Mouse (Mus musculus) liver, embryonic 13.5 days (tissue): ENCODE data around the gene Abhd16a. TPM values are rescaled to one million over a fixed set of nuclear protein-coding genes. Genes with fewer than 3 reads are reported as not detected.

Source experiments
- ATAC-seq: fragments of 200-750 bp; cut with Nextera tagmentation; 2 replicates; pipeline ENCODE4 v1.8.0; 2017; ENCODE audit warnings: low read depth, mild to moderate bottlenecking, moderate number of reproducible peaks, moderate library complexity
- DNase-seq: peaks from one replicate; pipeline ENCODE4 v3.0.0; 2022
- H3K27ac ChIP-seq: fragments of 300-500 bp; sonication (generic); 2 replicates; pipeline ENCODE4 v1.5.1; 2015; ENCODE audit warnings: moderate library complexity, mild to moderate bottlenecking, inconsistent platforms
- H3K27me3 ChIP-seq: fragments of 300-500 bp; sonication (generic); 2 replicates; pipeline ENCODE4 v1.6.1; 2015; ENCODE audit warnings: mild to moderate bottlenecking, inconsistent platforms
- H3K36me3 ChIP-seq: fragments of 300-500 bp; sonication (generic); 2 replicates; pipeline ENCODE4 v1.6.1; 2015; ENCODE audit warnings: mild to moderate bottlenecking, inconsistent platforms
- H3K4me1 ChIP-seq: fragments of 300-500 bp; sonication (generic); replicated peaks from 2 replicates; pipeline ENCODE4 v1.6.1; 2015; ENCODE audit warnings: inconsistent platforms
- H3K4me2 ChIP-seq: fragments of 300-500 bp; sonication (generic); 2 replicates; pipeline ENCODE4 v1.6.1; 2015; ENCODE audit warnings: inconsistent platforms, mild to moderate bottlenecking, moderate library complexity
- H3K4me3 ChIP-seq: fragments of 300-500 bp; sonication (generic); replicated peaks from 2 replicates; pipeline ENCODE4 v1.5.1; 2015; ENCODE audit warnings: mild to moderate bottlenecking, inconsistent platforms
- H3K9ac ChIP-seq: fragments of 300-500 bp; sonication (generic); 2 replicates; pipeline ENCODE4 v1.6.1; 2015; ENCODE audit warnings: mild to moderate bottlenecking, inconsistent platforms
- H3K9me3 ChIP-seq: fragments of 300-500 bp; sonication (generic); replicated peaks from 2 replicates; pipeline ENCODE4 v1.6.1; 2016; ENCODE audit warnings: inconsistent platforms
- WGBS: fragments of 180-500 bp; shearing (Covaris S2); methylation state at CpG from one replicate; pipeline ENCODE4 v1.1.7; 2015; ENCODE audit not compliant: insufficient replicate concordance; 5-methylcytosine and 5-hydroxymethylcytosine counted together
- polyA plus RNA-seq: library from polyadenylated mRNA; unstranded; fragments of >200 nt; fragmentation: Nextera tagmentation; extraction: Ambion mirVana; gene quantifications from 2 replicates; pipeline ENCODE4 v1.2.1, GENCODE M21; 2015

Abhd16a gene
- 51.0 and 54.9 TPM in 2 replicates for polyA plus RNA-seq

DNA sequence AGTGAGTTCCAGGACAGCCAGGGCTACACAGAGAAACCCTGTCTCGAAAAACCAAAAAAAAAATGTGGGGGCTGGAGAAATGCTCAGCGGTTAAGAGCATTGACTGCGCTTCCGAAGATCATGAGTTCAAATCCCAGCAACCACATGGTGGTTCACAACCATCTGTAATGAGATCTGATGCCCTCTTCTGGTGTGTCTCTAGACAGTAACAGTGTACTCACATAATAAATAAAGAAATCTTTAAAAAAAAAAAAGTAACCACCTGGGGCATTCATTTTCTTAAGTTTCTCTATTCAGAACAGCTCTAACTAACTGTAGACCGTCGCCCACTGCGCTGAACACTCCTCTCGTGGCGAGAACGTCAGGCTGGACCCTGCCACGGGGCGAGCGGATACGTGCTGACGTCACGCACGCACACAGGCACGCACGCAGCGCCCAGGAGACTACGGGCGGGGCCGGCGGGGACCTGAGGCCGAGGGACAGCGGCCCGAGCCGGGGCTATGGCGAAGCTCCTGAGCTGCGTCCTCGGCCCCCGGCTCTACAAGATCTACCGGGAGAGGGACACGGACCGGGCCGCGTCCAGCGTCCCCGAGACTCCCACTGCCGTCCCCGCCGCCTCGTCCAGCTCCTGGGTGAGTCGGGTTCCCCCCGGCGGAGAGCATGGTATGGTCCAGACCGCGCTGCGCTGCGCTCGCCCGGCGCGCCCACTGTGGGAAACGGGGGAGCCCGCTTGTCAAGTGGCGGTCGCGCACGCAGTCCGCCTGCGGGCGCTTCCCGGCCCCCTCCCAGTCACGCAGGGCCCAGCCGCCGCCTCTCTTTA lies at the start of gene Abhd16a:
TSS of gene Abhd16a (plus strand) at position 439 of the 820 bp plus-strand sequence.
- peak; percentile 96 for ATAC-seq

DNA sequence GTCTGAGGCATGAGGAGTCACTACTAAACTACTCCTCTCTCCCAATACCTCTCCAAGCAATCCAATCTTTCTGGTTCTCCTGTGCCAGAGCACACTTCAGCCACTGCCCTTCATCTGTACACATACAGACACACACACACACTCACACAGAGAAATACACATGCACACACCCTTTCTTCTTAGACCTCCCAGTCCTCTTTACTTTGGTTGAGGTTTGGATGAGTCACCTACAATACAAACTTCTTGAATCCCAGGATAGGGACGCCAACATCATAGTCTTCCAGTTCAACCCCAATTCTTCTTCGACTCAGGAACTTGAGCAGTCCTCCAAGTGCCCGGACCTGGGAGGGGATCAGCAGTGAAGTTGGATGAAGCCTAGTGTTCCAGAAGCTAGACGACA lies 45.3 kb upstream of the Abhd16a start:
- no peaks in the 10 kb centered on the region for H3K27me3 ChIP-seq
- H3K9ac ChIP-seq: peak overlapping the region; percentile 0; the same call in 1 of the 2 replicates
- WGBS: 68% methylated on average over 4 of the region's 4 CpGs
- no peaks in the 10 kb centered on the region for H3K36me3 ChIP-seq
- H3K4me2 ChIP-seq: no peak overlapping the region
- ATAC-seq (no peak), DNase-seq (no peak)
- no peaks in the 10 kb centered on the region for H3K9me3 ChIP-seq
- no peak overlapping the region for H3K4me3 ChIP-seq
- H3K4me1 ChIP-seq: peaks cover 80% of the 10 kb centered on the region
- H3K27ac ChIP-seq: peak overlapping the region; percentile 97

More for the DNA sequence above, at the start of gene Abhd16a:
- Histone ChIP-seq H3K4me3 (peak within 1 kb of the TSS; percentile 74), H3K4me2 (peak within 1 kb of the TSS; percentile 79), H3K9me3 (no peaks in the 10 kb centered on the region), H3K27ac (peak within 1 kb of the TSS; percentile 91), H3K36me3 (peaks cover 34% of the 10 kb centered on the region), H3K9ac (peak within 1 kb of the TSS; percentile 87), H3K4me1 (peaks cover 49% of the 10 kb centered on the region), H3K27me3 (0 out of 2 replicates have a peak, but pooled peaks cover 4% of the 10 kb centered on the region)
- WGBS: 2% methylated on average over 66 of the region's 67 CpGs
- DNase-seq: peak; percentile 92

DNA sequence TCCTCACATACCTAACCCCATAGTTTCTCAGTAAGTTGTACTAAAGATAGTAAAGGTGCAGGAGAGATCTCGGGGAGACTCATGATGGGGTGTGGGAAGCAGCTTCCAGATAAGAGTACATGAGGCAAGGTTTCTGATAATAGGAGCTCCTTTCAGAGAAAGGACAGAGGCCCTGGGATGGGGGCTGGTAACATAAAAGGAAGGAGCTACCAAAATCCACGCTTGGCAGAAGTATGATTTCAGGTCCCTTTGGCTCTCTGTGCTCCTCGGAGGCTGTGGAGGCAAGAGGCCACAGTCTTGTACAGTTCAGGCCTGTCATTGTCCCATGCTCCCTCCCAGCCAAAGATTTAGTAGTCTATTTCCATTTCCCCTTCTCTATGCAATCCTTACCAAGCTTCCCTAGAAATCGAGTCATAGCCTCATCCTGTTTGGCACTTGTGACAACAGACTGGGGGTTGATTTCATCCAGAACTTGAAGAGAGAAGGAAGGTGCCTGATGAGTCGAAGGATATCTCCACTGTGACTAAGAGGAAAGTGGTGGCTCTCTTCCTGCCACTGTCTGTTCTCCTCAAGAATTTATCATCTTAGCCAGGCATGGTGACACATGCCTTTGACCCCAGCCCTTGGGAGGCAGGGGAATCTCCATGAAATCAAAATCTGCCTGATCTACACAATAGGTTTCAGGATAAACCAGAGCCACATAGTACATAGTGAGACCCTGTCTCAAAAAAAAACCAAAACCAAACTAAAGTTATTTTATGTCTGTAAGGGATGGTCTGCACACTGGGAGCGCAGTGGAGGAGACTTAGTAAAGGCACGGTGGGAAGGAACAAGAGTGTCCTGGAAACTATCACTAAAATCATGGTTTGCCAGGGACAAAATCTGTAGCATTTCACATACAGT lies 43.9 kb upstream of the Abhd16a start:
- H3K4me2 ChIP-seq: peak overlapping the region; percentile 100
- 19% methylated on average over 7 of the region's 7 CpGs for WGBS
- H3K9me3 ChIP-seq: no peaks in the 10 kb centered on the region
- peak; percentile 63 for DNase-seq
- no peaks in the 10 kb centered on the region for H3K27me3 ChIP-seq
- H3K36me3 ChIP-seq: no peaks in the 10 kb centered on the region
- H3K9ac ChIP-seq: peak overlapping the region; percentile 95
- H3K27ac ChIP-seq: peak overlapping the region; percentile 97
- H3K4me1 ChIP-seq: peaks cover 83% of the 10 kb centered on the region
- ATAC-seq: peak; percentile 55
- peak overlapping the region; percentile 75 for H3K4me3 ChIP-seq

DNA sequence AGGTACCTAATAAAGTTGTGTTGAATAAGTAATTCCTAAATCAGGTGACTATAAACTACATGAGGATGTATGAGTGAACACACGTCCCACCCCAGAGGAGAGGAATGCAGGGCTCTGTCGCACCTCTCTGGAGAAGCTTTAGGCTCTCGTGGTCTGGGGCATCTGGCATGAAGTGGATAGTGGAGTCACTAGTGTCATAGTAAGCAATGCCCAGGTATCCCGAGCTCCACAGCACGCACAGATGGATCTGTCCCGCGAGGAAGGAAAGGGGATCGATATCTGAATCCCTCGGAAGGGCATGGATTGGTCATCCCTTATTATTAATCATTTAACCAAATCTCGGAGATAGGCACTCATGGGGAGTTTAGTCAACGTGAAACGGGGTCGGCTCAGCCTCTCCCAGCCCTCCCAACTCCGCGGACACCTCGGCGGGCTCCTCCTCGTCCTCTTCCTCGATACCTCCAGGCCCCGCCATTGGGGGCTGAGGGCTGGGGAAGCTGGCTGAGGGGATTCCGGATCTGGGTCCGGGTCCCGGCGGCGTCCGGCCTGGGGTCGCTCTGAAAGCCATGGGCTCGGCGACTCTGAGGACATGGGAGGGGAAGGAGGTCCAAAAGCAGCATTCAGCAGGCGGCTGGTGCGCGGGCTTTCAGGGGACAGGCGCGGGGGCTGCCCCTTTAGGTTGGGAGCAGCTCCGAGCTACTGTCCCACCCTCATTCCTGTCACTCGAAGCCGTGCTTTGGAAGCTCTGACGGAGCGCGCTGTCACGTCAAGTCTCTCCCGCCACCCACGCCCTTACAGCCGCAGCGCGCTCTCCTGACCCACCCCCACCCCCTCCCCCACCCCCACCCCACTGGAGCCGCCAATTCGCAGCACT lies 43.0 kb upstream of the Abhd16a start:
- no peaks in the 10 kb centered on the region for H3K36me3 ChIP-seq
- ATAC-seq (no peak), DNase-seq (no peak)
- H3K4me3 ChIP-seq: peak overlapping the region; percentile 75
- H3K9me3 ChIP-seq: no peaks in the 10 kb centered on the region
- H3K27me3 ChIP-seq: no peaks in the 10 kb centered on the region
- H3K4me2 ChIP-seq: peak overlapping the region; percentile 100
- 3% methylated on average over 48 of the region's 48 CpGs for WGBS
- H3K4me1 ChIP-seq: peaks cover 82% of the 10 kb centered on the region
- H3K9ac ChIP-seq: peak overlapping the region; percentile 95
- peak overlapping the region; percentile 97 for H3K27ac ChIP-seq

DNA sequence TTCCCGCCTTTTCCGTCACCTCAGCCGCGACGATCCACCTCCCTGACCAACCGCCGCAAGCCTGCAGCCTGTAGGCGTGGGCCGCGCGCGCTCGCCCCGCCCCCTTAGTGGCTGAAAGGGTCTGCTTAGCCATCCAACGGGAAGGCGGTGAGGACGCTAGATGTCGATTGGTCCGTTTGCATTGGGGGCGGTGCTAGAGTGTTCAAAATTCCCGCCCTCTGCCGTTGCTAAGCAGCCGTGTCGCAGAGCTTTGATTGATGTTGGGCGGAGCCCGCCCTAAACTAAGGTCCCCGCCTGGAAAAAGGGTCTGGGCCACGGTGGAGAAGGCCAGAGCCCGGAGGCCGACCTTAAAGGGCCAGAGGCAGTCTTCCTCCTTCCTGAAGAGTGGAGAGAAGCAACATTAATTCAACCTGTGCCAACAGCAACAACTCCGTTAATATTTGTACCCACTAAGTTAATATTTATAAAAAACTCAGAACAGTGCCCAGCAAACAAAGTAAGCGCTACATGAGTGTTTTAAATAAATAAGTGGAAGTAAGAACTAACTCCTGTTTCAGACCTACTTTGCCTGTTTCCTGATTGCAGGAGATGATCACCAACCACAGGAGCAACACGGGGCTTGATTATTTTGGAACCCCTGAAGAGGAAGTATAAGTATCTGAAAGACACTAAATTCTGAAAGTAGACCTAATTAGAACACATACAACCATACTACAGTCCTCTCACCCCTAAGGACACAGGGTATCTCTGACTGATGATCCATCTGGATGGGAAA lies 42.2 kb upstream of the Abhd16a start, which contains the start of gene Msh5:
TSS of gene Msh5 (minus strand) at position 65 of the 775 bp plus-strand sequence.
- Histone ChIP-seq H3K36me3 (no peaks in the 10 kb centered on the region), H3K9me3 (no peaks in the 10 kb centered on the region), H3K27me3 (no peaks in the 10 kb centered on the region), H3K27ac (peak within 1 kb of the TSS; percentile 97), H3K4me3 (peak within 1 kb of the TSS; percentile 75), H3K4me1 (peaks cover 82% of the 10 kb centered on the region), H3K9ac (peak within 1 kb of the TSS; percentile 95), H3K4me2 (peak within 1 kb of the TSS; percentile 100)
- WGBS: 1% methylated on average over 33 of the region's 33 CpGs
- peak; percentile 85 for ATAC-seq
- peak; percentile 97 for DNase-seq

DNA sequence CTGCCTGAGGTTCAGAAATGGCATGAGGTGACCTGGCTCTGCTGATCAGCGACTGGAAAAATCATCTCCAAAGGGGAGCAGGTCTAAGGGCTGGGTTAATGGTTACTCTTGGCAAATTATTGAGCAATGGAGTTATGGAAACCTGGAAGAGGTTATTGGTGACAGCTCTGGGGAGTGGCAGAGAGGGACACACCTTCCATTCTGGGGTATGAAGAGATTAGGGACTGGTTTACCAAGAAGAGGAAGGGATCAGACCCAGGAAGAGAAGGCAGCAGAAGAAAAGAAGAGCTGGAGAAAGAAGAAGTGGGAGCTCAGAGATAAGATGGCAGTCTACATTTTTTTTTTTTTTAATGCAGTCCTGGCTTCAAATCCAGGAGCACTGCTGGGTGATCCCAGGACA lies 41.4 kb upstream of the Abhd16a start:
- peak overlapping the region; percentile 92 for H3K9ac ChIP-seq
- peak overlapping the region; percentile 75 for H3K4me3 ChIP-seq
- H3K4me2 ChIP-seq: peak overlapping the region; percentile 100
- WGBS: 12% methylated on average over 1 of the region's 1 CpGs
- H3K36me3 ChIP-seq: peaks cover 7% of the 10 kb centered on the region
- peaks cover 88% of the 10 kb centered on the region for H3K4me1 ChIP-seq
- ATAC-seq (no peak), DNase-seq (no peak)
- peak overlapping the region; percentile 97 for H3K27ac ChIP-seq
- no peaks in the 10 kb centered on the region for H3K9me3 ChIP-seq
- H3K27me3 ChIP-seq: no peaks in the 10 kb centered on the region

DNA sequence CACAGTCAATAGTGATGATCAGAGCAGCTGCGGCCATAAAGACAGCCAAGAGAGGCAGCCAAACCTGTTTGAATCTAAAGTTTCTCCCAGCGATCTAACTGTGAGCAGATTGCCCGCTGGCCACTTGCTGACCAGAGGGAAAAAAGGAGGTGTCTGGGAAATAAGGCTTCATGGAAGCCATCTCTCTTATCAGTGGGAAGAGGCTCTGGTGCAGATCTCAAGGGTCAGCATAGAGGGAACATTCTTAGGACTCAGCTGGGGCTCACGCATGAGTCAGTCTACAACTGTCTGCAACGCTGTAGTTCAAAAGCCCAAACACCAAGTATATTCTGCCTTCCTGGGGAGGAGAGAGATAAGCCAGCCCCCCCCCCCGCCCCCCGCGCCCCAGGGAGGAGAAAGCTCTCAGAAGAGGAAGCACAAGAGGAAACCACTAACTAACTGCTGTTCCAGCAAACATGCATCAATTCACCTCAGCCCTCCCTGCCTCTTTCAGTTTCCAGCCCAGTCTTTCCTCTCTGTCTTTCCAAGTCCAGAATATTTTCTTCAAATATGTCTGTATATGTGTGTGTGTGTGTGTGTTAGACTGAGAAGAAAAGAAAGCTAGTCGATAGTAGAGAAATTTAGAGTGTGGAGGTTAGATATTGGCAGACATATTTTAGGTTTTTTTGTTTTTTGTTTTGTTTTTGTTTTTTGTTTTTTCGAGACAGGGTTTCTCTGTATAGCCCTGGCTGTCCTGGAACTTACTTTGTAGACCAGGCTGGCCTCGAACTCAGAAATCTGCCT lies 40.7 kb upstream of the Abhd16a start:
- peak overlapping the region; percentile 75 for H3K4me3 ChIP-seq
- WGBS: 2% methylated on average over 11 of the region's 11 CpGs
- peak overlapping the region; percentile 92 for H3K9ac ChIP-seq
- peaks cover 13% of the 10 kb centered on the region for H3K36me3 ChIP-seq
- no peaks in the 10 kb centered on the region for H3K27me3 ChIP-seq
- peak overlapping the region; percentile 97 for H3K27ac ChIP-seq
- no peaks in the 10 kb centered on the region for H3K9me3 ChIP-seq
- no peak for ATAC-seq
- peaks cover 86% of the 10 kb centered on the region for H3K4me1 ChIP-seq
- no peak for DNase-seq
- H3K4me2 ChIP-seq: peak overlapping the region; percentile 100

DNA sequence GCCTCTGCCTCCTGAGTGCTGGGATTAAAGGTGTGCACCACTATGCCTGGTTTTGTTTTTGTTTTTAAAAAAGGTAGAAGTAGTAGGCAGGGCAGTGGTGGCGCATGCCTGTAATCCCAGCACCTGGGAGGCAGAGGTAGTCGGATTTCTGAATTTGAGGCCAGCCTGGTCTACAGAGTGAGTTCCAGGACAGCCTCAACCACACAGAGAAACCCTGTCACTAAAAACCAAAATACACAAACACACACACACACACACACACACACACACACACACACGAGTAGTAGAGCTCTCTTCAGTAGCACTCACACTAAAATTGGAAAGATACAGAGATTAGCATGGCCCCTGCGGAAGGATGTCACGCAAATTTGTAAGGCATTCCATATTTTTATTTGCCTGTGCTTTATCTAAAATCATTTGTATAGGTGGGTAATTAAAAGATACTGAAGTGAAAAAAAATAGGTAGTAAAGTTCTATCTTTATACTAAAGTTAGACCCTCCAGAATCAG lies 40.1 kb upstream of the Abhd16a start:
- Histone ChIP-seq H3K4me3 (0 out of 2 replicates have a peak overlapping the region, but pooled peaks have one; percentile 78), H3K36me3 (peaks cover 20% of the 10 kb centered on the region), H3K9ac (peak overlapping the region; percentile 92), H3K4me2 (peak overlapping the region; percentile 100), H3K9me3 (no peaks in the 10 kb centered on the region), H3K4me1 (peaks cover 82% of the 10 kb centered on the region), H3K27ac (peak overlapping the region; percentile 97), H3K27me3 (no peaks in the 10 kb centered on the region)
- DNase-seq: no peak
- 32% methylated on average over 5 of the region's 5 CpGs for WGBS
- ATAC-seq: no peak

DNA sequence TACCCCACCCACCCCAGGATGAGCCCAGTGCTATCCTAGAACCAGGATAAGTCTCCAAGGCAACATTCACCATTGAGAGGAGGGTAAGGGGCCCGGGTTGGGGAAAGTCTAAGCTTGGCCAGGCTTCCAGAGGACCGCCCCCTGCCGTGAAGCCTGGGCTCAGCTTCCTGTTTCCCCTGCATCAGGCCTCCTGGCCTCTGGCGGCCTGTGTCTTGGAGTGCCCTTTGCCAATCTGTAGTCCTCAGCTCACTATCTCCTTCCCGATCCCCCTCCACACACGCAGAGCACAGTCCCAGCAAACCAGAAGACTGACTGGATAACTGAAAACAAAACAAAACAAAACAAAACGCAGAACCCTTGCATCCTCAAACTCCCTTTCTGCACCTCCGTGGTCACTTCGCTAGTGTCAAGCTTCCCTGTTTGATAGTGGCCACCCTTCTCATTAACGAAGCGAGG lies 39.5 kb upstream of the Abhd16a start, which contains the start of gene Clic1:
TSS of gene Clic1 (plus strand) at position 406 of the 456 bp plus-strand sequence.
- Histone ChIP-seq H3K4me3 (peak within 1 kb of the TSS; percentile 78), H3K4me1 (peaks cover 78% of the 10 kb centered on the region)

More for the DNA sequence above, 39.5 kb upstream of the Abhd16a start, which contains the start of gene Clic1:
- ATAC-seq (peak; percentile 9), DNase-seq (peak; percentile 60)
- Histone ChIP-seq H3K9me3 (no peaks in the 10 kb centered on the region), H3K4me2 (peak within 1 kb of the TSS; percentile 100), H3K9ac (peak within 1 kb of the TSS; percentile 92), H3K27me3 (no peaks in the 10 kb centered on the region), H3K27ac (peak within 1 kb of the TSS; percentile 97), H3K36me3 (peaks cover 26% of the 10 kb centered on the region)
- 2% methylated on average over 11 of the region's 11 CpGs for WGBS
